Mouse (Mus musculus) cortical plate, adult 2 months (tissue): Measurements from ENCODE around the gene Jag2.

ENCODE experiments used
- CTCF ChIP-seq: fragments of 200-500 bp; IDR thresholded peaks from 2 replicates; pipeline ENCODE4 v1.5.1; 2011; ENCODE audit warnings: mild to moderate bottlenecking, control low read depth, low read length; ENCODE audit not compliant: insufficient read depth; ENCODE audit errors: extremely low read depth
- POLR2A ChIP-seq: fragments of 200-500 bp; IDR thresholded peaks from 2 replicates; pipeline ENCODE4 v1.6.1; 2011; ENCODE audit warnings: mild to moderate bottlenecking, low read length, control low read depth; ENCODE audit not compliant: insufficient read depth; ENCODE audit errors: extremely low read depth

GRCm38 (mm10) chr12:112941156-112941775, 11.7 kb upstream of the Jag2 start:
- TF ChIP-seq CTCF: no peak
- TF ChIP-seq POLR2A: no peak
